Mouse (Mus musculus) frontal cortex, postnatal 36 days (tissue): Measurements from ENCODE around the gene Cyth4.

ENCODE experiments used
- DNase-seq, 2 experiments: peaks; one replicate each; pipeline ENCODE4 v3.0.0; 2022; ENCODE audit warnings: low spot score in 2 of 2

Cyth4 gene

DNA sequence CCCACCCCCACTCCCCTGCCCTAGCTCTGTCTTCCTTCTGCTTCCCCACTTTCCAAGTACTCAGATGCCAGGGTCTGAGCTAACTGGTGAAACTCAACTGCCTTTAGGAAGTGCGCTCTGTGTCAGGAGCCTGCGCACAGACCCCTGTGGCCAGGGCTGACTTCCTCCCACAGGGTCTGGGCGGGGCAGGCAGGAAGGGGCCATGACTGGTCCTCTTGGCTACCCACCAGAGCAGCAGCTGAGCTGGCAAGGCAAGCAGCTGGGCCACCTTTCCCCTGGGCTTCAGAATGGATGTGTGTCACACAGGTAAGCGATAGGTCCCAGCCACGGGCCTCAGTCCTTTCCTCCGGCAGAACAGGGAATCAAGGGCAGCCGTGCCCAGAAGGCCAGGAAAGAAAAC lies at the start of gene Cyth4:
TSS of gene Cyth4 (plus strand) at position 134 of the 400 bp plus-strand sequence.
- DNase-seq = no peak

DNA sequence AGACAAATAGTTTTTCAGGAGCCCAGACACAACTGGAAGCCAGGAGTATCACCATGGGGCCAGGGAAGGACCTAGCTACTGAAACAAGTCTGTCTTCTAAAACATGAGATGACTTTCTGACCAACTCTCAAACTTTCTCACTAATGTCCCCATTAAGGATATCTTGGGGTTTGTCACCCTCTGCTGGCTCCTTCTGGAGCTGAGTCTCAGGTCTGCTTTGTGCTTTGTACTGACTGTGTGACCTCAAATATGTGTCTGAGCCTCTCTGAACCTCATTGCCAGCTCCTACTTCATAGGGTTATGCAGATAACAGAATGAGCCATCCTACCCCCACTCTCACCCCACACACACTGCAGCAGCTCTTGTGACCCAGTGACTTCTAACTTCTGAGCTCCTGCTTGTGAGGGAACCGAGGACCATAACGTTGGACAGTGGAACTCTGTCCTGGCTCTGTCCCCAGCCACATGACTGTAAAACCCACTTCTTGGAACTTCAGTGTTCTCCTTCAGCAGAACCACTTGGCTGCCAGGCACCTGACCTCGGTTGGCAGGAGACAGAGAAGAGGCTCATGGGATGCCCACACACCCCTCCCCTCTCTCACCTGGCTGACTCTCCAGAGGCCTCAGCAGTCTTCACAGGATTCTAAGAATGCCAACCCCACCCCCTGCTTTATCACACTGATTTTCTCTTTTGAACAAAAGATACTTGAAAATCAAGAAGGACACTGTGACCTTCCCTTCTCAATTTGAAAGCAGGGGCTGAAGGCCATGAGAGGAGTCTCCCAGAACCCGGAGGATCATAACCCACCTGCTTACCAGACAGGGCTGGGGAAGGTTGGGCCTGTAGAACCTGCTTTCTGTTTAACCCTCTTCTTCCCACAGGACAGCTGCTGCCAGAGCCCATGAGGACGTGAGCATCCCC lies 49.2 kb upstream of the Cyth4 start:
- no peak for DNase-seq

DNA sequence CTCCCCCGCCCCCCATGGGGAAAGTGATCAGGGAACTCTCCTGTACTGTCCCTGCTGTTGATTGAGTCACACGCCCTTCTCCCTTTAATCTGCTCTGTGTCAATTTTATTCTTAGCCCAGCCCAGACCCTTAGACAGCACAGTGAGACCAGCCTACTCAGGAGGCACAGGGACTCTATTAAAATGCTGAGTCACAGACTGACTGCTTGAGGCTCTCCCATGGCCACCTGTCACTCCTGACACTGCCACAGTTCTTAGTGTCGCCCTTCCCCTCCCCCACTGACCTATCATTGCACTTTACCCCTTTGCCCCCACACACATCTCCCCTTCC lies 48.5 kb upstream of the Cyth4 start:
- DNase-seq = no peak

DNA sequence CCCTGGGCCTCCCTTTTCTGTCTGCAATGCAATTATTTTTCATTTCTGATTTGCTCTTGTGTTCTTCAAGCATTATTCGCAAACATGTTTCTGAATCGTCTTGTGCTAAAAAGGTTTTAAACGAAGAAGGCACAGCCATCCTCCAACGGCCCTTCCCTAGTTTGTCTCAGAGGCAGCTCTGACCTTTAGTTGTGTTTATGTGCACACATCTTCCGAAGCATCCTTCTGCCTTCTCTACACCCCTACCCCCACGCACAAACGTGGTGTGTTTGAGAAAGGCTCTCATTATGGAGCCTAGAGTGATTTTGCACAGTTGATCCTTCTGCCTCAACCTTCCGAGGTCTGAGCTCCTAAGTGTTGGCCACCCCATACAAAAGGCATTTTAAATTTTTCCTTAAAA lies 48.1 kb upstream of the Cyth4 start:
- no peak for DNase-seq

DNA sequence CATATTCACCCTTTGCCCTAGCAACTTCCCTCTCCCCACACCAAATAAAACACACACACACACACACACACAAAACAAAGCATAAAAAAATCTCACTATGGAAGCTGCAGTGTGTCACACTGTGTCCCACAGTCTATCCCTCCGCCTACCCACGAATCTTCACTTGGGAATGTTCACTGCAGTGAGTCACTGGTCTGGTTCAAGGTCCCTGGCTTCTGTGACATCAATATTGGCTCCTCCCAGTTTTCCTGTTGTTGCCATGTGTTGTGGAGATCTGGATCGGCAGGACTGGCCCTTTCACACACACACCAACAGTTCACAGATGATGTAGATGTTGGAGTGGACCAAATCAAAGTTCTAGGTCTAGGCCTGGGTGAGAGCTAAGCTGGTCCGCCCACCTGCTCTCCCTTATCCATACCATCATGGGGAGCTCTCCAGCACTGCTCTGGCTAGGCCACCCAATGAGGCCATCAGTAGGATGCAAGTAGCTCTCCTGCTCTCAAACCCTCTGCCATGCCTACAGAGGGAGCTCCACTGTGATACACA lies 47.6 kb upstream of the Cyth4 start:
- no peak for DNase-seq

DNA sequence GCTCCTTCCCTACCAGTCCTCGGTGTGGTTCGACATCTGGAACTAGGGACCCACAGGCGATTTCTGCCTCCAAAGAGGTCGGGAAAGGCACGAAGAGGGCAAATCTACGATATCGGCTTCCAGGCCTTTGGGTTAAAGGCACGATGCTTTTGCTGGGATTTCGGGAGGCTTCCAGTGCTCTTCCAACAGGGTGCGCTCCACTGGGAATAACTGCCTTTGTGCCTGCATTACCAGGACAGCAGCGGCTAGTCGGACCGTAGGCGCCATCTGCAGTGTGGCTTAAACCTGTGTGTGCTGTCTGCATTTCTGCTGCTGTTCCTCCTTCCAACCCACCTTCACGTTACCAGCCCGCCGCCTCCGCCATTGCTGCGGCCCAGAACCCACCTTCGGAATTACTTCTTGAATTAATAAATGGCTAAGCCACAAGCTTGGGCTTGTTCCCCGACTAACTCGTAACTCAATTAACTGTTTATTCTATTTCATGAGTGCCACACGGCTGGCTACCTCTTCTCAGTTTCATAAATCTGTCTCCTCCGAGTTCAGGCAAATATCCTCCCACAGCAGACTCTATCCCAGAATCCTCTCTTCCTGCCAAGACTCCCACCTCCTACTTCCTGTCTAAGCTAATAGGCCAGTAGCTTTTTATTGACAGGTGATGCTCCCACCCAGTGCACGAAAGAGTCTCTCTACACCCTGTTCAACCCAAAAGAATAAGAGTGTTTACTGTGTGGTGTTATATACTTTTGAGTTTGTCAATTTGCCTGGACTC lies 42.1 kb upstream of the Cyth4 start:
- DNase-seq = no peak

DNA sequence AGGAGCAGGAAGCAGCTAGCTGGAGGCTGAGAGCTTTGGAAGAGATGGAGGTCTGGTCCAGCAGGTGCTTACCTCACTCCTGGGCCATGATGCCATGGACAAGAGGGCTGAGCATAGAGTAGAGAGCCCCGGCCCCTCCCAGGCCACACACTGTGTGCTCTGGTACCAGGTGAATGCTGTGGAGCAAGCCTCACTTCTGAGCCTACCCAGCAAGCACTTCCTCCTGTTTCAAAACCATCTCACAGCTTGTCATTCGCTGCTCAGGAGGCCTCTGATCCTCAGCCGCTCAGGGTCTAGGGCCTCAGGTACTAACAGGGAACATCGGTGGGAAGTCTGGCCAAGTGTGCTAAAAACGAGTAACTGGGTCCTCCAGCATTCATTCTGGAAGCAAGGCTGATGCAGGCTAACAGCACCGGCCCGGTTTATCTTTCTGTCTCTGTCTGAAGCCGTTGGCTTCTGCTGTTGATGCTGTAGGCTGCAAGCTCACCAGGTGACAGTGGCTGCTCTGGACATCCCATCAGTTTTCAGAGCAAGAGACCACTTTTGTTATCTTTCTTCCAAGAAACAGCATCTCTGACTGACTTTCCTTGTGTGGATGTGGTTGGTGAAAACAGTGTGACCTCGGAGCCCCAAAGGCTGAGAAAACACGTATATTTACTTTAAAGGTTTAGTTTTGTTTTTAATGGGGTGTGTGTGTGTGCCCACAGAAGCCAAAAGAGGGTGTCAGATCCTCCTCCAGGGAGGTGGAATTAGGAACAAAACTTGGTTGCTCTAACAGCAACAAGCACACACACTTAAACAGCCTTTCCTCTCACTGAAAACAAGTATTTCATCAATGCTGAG lies 38.9 kb upstream of the Cyth4 start:
- DNase-seq = no peak

DNA sequence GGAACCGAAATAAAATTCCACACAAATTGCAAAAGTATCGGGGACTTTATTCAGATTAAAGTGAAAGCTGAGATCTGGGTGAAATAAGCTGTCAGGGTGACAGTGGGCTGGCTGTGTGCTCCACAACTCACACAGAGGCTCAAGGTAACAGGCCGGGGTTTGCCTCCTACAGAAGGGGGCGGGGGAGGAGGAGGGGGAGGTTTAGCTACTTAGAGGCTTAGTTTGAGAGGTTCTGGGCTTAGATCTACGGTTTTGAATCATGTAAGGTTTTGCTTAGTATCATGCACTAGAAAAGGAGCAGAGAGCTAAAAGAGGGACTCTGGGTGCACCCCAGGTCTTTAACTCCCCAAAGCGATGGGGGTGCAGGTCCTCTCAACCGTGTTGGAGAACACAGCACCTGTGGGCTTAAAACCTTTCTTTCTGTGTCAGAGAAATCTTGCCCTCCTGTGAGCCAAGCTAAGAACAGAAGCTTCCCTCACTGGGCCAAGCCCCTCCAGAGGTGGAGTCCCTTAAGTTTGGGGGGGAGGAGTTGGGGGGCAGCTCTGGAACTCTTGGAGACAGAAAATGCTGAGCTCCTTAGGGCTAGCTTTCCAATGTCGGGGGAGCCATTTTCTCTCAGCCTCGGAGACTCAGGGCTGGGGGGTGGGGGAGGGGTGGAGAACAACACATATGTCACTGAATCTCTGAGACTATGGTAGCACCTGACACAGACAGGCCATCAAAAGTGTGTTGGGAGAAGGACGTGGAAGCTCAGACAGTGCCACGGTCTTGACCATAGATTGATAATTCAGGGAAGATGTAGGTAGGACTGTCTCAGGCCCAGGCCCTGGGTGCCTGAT lies 37.5 kb upstream of the Cyth4 start:
- no peak for DNase-seq

DNA sequence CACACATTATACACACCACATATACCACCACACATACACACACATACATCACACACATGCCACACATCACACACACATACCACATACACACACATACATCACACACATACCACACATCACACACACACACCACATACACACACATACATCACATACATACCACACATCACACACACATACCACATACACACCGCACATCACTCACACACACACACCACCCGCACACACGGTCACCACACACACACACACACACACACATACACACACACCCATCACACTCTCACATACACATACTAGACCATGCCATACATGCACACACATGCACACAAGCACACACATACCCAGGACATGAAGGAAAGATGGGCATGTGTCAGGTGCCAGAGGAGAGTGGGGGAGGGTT lies 33.5 kb upstream of the Cyth4 start:
- no peak for DNase-seq

DNA sequence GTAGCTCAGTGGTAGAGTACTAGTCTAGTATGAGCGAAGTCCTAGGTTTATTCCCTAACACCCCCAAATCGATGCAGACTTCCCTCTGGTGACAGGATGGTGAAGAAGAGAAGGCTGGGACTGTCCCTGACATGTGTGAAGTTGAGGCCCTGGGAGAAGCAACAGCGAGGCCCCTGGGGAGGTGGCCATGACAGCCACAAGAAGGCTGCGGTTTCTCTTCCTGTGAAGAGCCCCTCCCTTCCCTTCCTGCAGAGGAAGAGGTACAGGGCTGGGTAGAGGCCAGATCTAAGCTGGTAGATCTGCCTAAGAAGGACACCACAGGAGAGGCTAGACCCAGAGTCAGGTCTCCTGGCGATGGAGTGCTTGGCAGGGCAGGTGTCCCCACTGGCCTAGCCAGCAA lies 32.9 kb upstream of the Cyth4 start:
- no peak for DNase-seq

DNA sequence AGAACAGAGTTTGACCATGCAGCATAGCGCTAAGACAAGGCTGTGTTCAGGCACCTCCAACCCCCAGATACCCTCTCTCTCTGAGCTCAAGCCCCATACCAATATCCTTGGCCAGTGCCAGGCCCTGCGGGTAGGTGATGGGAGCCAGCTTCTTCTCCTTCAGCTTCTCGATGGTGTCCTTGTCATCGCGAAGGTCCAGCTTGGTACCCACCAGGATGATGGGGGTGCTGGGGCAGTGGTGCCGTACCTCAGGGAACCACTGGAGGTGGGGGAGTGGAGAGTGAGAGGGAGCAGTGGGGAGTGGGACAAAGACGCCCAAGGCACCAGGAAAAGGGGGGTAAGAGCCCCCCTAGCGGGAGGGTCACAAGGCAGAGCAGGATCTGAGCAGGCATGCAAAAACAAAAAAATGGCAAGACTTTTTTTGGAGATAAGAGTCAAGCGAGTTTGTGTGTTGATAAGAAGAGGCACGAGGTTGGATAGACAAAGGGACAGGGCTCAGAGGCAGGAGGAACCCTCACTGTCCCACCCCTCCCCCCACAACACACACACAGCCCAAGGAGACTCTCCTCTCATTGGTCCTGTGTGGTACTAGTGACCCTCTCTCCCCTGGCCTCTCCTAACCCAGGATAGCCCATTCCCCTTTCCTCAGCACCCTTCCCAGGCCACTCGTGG lies 31.9 kb upstream of the Cyth4 start:
- DNase-seq = no peak

DNA sequence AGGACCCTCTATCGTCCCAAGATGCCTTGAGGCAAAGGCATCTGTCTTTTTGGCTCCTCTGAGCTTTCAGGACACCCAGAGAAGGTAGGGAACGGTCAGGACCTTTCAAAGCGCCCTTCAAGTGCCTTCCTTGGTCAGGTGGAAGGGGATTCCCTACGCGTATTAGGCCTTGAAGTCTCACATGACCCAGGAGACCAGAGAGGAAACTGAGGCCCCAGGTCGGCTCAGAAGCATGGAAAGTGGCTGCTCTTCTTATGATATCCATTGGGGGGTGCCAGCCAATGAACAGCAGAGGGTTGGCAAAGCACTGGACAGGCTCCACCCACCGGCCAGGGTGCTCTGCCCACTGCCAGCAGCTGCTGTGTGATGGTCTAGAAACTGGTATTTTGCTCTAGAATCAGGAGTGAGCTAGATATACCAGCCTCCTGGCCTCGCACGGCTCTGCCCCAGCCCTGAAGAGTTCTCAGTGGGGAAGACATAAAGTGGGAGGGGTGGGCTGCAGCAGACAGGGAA lies 29.2 kb upstream of the Cyth4 start:
- DNase-seq = no peak

DNA sequence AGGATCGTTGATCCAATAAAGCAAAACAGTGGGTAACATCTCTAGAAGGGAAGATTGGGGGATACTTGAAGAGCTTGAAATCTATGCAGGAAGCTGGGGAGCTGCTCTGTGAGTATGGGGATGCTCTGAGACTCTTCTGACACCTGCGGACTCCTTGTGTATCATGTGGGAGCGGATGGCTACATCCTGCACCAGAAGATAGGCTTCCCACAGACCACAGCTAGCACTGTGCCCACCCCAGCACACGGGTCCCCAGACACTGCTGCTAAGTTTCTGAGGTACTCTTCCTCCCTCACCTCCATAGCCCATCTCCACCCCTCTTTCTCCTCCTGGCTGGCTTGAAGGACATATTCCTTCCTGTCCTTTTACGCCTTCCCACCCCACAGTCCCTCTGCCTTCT lies 26.7 kb upstream of the Cyth4 start:
- no peak for DNase-seq

DNA sequence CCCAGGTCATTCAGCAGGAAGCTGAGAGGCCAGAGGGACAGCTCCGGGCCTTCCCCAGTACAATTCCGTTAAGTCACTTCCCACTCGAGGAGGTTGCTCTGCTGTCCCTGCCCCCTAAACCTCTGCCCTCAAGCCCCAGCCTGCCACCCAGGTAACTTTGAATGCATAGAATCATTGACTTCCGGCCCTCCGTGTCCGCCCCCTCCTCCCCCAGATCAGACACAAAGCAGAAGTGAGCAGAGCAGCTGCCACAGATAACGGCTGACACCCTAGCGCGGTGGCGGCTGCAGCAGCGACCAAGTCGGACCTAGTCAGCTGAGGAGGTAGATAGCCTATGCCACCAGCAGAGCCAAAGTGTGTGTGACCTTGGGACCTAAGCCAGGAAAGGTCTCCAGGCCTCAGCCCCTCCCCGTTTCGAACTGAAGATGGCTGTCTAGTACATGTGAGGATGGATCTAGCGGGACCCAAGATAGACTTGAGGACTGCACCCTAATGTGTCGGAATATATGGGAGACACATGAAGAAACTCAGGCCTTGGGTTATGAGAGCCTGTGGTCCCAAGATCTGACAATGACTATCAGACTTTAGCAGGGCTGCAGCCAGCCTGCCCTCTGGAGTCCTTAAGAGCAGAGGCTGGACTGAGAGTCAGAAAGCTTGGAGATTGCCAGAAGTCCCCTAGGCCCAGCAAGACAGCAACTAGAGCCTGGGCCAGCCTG lies 25.1 kb upstream of the Cyth4 start:
- DNase-seq = no peak

DNA sequence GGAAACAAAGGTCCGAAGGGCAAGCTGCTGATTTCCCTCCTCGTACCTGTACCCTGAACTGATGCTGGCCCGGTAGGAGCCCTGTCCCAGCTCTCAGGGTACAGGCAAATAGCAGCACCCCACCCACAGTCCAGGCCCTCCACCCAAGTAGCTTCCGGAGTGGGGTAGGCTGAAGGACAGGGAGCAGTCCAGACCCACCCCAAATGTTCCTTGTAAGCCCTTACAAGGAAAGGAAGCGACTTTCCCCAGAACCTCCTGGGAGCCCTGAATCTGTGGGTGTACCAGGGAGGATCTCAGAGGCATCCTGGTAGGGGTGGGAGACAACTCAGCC lies 24.6 kb upstream of the Cyth4 start:
- no peak for DNase-seq

DNA sequence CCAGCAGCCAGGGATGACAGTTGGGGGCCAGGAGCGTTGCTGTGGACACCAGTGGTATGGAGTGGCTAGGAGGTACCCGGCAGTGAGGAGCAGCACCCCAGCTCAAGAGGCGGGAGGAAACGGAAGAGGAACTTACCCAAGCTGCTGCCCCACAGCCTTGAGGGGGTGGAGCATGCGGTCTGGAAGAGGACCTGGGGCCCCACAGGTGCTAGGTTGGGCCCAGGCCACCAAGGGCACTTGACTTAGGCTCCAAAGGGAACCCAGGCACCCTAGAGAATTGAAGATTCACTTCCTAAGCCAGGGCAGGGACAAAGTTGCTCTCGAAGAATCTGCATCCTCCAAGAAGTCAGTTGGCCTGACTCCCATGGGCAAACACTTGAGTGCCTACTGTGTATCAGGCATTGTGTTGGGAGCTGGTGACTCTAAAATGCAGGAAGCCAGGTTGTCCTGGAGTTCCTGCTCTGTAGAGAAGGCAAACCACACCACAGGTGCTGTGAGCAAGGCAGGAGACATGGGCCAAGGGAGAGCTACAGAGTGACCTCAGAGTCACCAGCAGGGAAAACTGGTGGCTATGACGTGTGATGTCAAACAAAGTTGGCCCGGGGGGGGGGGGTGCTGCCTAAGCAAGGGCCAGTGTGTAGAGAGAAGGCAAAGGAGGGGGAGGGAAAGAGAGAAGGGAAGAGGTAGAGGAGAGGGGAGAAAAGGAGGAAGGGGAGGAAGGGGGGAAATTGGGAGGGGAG lies 24.0 kb upstream of the Cyth4 start, which contains the start of gene Rac2:
TSS of gene Rac2 (minus strand) at position 126 of the 740 bp plus-strand sequence.
- no peak for DNase-seq

DNA sequence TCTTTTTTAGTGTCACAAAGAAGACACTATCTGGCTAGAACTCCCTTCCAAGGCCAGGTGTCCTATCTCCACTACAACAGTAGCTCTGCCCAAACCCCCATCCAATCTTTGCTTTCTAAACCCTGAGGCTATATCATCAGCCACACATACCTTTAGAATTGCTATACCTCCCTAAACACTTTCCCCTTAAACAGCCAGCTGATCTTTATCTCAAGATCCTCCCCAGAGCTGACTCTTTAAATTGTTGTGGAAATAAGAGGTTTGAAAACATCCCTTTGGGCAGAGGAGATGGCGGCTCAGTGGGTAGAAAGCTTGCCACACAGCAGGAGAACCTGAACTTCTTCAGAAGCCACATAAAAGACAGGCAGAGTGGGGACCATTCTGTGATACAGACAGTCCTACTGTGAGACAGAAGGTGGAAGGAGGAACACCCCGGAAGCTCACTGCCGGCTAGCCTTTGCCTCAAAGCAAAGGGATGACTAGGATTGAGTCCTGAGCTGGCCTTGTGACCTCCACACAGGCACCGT lies 20.5 kb upstream of the Cyth4 start:
- DNase-seq = no peak

DNA sequence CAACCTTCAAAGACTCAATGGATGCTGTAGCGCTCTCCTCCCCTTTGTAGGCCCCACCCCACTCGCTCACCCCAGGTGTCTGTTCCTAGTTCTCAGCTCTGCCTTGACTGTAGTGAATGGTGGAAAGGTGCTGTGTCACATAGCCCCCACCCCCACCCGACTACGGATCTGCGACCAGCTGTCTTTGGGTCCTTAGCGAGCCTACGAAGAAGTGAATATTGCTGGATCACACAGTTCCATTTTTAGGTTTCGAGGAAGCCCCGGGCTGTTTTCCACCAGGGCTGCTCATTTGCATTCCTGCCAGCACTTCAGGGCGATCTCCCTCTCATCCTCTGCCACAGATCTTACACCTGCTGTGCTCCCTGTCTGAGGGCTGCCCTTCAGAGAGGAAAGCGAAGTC lies 13.5 kb upstream of the Cyth4 start:
- DNase-seq = peak in 1 of 2 experiments; percentile 26

DNA sequence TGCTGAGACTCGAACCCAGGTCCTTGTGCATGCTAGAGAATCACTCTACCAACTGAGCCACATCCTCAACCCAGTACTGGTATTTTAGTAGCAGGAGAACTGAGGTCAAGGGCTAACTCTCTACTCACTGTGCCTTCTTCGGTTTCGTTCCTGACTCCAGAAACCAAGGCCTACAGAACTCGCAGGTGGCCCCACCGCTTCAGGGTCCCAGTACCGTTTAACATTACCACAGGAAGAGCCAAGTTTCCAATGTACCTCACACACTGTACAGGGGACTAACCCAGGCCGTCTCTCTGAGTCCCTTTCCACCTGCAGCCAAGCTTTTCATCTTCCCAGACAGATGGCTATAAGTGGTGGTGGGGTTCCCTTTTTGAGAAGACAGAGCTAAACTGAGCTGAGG lies 11.4 kb upstream of the Cyth4 start:
- DNase-seq = no peak
